In the genomic region with DNA sequence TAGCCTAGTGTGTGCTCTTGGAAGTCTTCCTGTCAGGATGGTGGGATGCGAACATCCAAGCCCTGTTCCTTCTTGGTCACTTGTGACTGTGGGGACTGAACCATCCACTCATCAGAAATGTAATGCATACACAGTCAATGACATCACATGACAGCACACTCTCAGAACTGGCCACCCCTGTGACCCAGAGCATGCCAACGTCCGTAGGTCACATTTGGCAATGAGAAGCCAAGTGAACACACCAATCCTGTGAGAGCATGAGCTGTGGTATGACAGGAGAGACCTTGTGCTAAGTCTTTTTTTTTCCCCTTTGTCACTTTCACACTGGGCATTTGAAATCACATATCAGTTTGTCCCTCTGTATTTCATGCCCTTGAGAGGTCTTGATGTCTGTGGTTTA, we compare ENCODE assay signal across 31 mouse cellular contexts. TPM values are rescaled to one million over a fixed set of nuclear protein-coding genes. Genes with fewer than 3 reads are reported as not detected.
DNase-seq lines count a peak whose midpoint lies in the region; ATAC-seq and TF ChIP-seq lines count a peak whose summit lies in the region.
"Had no signal": no experiment of that assay in that cellular context is flagged by ENCODE, and none has a peak within 500 bp of the region (broad histone marks: within the 10 kb centered on the region; RNA-seq: fewer than 3 reads in every experiment).

No protein-coding gene starts in this region.

- no peak overlapping the region for H3K4me2 ChIP-seq in heart, embryonic 12.5 days
- no peak overlapping the region for H3K4me2 ChIP-seq in lung, embryonic 14.5 days
- H3K4me2 ChIP-seq in midbrain, embryonic 11.5 days, result no peak overlapping the region
- H3K4me2 ChIP-seq in midbrain, embryonic 14.5 days (ENCODE audit: low read length), result no peak overlapping the region
- H3K4me2 ChIP-seq: heart, embryonic 15.5 days; intestine, embryonic 15.5 days; limb, embryonic 15.5 days had no signal

- no peaks in the 10 kb centered on the region for H3K36me3 ChIP-seq in heart, embryonic 12.5 days
- H3K36me3 ChIP-seq in lung, embryonic 14.5 days (ENCODE audit: insufficient read depth), result no peaks in the 10 kb centered on the region
- no peaks in the 10 kb centered on the region for H3K36me3 ChIP-seq in midbrain, embryonic 11.5 days (ENCODE audit: control insufficient read depth, insufficient read depth, low read length)
- no peaks in the 10 kb centered on the region for H3K36me3 ChIP-seq in midbrain, embryonic 14.5 days (ENCODE audit: control insufficient read depth, insufficient read depth, low read length)
- H3K36me3 ChIP-seq: heart, embryonic 15.5 days; intestine, embryonic 15.5 days; limb, embryonic 10.5 days; limb, embryonic 15.5 days had no signal

- no peak for TF ChIP-seq POLR2A in lung, adult 2 months (IDR thresholded peaks at IDR 0.05; ENCODE audit: borderline replicate concordance, extremely low read depth, low read depth, low read length)

- 72% methylated on average over 3 of the region's 3 CpGs for WGBS in heart, embryonic 12.5 days
- whole genome bisulfite sequencing in lung, embryonic 14.5 days, result 66% methylated on average over 3 of the region's 3 CpGs
- 58% methylated on average over 3 of the region's 3 CpGs for WGBS in lung, adult 2 months
- 88% methylated on average over 3 of the region's 3 CpGs for WGBS in midbrain, embryonic 11.5 days
- whole genome bisulfite sequencing in midbrain, embryonic 14.5 days, result 92% methylated on average over 3 of the region's 3 CpGs

- TF ChIP-seq CTCF in lung, embryonic 14.5 days (IDR thresholded peaks at IDR 0.05; ENCODE audit: low read depth), result no peak
- TF ChIP-seq CTCF in lung, adult 2 months (IDR thresholded peaks at IDR 0.05; ENCODE audit: insufficient read depth, low read length), result no peak

- no peak for ATAC-seq in heart, embryonic 12.5 days (ENCODE audit: insufficient number of reproducible peaks, low FRiP score)
- no peak for ATAC-seq in lung, embryonic 14.5 days (ENCODE audit: insufficient read depth)
- no peak for ATAC-seq in midbrain, embryonic 11.5 days (ENCODE audit: low FRiP score)
- ATAC-seq in midbrain, embryonic 14.5 days (ENCODE audit: low FRiP score, low TSS enrichment), result no peak
- ATAC-seq: forebrain, embryonic 16.5 days; hindbrain, postnatal 0 days; intestine, embryonic 15.5 days; midbrain, embryonic 16.5 days; Patski had no signal

- 0 out of 2 replicates have a peak, but pooled peaks cover 4% of the 10 kb centered on the region for H3K27me3 ChIP-seq in heart, embryonic 12.5 days (replicated peaks)
- no peaks in the 10 kb centered on the region for H3K27me3 ChIP-seq in lung, embryonic 14.5 days (ENCODE audit: insufficient read depth, low read length)
- no peaks in the 10 kb centered on the region for H3K27me3 ChIP-seq in midbrain, embryonic 11.5 days (ENCODE audit: control insufficient read depth, insufficient read depth, low read length)
- H3K27me3 ChIP-seq in midbrain, embryonic 14.5 days (ENCODE audit: control insufficient read depth, insufficient read depth, low read length), result no peaks in the 10 kb centered on the region
- H3K27me3 ChIP-seq: heart, embryonic 15.5 days had no signal

- H3K4me3 ChIP-seq in heart, embryonic 12.5 days, result no peak overlapping the region
- no peak overlapping the region for H3K4me3 ChIP-seq in lung, embryonic 14.5 days (ENCODE audit: low read depth, low read length)
- H3K4me3 ChIP-seq in lung, adult 2 months (replicated peaks; ENCODE audit: extremely low read depth, low read depth, low read length), result no peak overlapping the region
- no peak overlapping the region for H3K4me3 ChIP-seq in midbrain, embryonic 11.5 days (ENCODE audit: low read depth, low read length)
- H3K4me3 ChIP-seq in midbrain, embryonic 14.5 days (replicated peaks; ENCODE audit: low read depth, low read length), result no peak overlapping the region
- H3K4me3 ChIP-seq: erythroblast, embryonic 14.5 days; gastrocnemius, adult 2 months; heart, embryonic 15.5 days; intestine, embryonic 15.5 days; limb, embryonic 10.5 days; limb, embryonic 15.5 days had no signal

- H3K4me1 ChIP-seq in heart, embryonic 12.5 days (replicated peaks), result 0 out of 2 replicates have a peak, but pooled peaks cover 4% of the 10 kb centered on the region
- peaks cover 33% of the 10 kb centered on the region for H3K4me1 ChIP-seq in lung, embryonic 14.5 days (ENCODE audit: insufficient read depth)
- H3K4me1 ChIP-seq in lung, adult 2 months (ENCODE audit: control insufficient read depth, insufficient read depth, low read length), result peaks cover 7% of the 10 kb centered on the region; the same call in 1 of the 2 replicates
- H3K4me1 ChIP-seq in midbrain, embryonic 11.5 days (ENCODE audit: control insufficient read depth, insufficient read depth, low read length), result 0 out of 2 replicates have a peak, but pooled peaks cover 3% of the 10 kb centered on the region
- no peaks in the 10 kb centered on the region for H3K4me1 ChIP-seq in midbrain, embryonic 14.5 days (ENCODE audit: control insufficient read depth, insufficient read depth, low read length)
- H3K4me1 ChIP-seq: limb, embryonic 10.5 days; limb, embryonic 15.5 days had no signal

- no peak overlapping the region for H3K27ac ChIP-seq in heart, embryonic 12.5 days (ENCODE audit: poor library complexity, severe bottlenecking)
- H3K27ac ChIP-seq in lung, embryonic 14.5 days (ENCODE audit: low read depth), result peak overlapping the region; percentile 80
- no peak overlapping the region for H3K27ac ChIP-seq in midbrain, embryonic 11.5 days (ENCODE audit: low read depth, low read length)
- H3K27ac ChIP-seq in midbrain, embryonic 14.5 days (replicated peaks; ENCODE audit: low read depth, low read length), result no peak overlapping the region
- H3K27ac ChIP-seq: heart, embryonic 15.5 days; hindbrain, postnatal 0 days; intestine, embryonic 15.5 days; limb, embryonic 10.5 days; limb, embryonic 15.5 days had no signal

- H3K9ac ChIP-seq in heart, embryonic 12.5 days, result no peak overlapping the region
- H3K9ac ChIP-seq in lung, embryonic 14.5 days, result no peak overlapping the region
- no peak overlapping the region for H3K9ac ChIP-seq in midbrain, embryonic 11.5 days (ENCODE audit: low read length)
- no peak overlapping the region for H3K9ac ChIP-seq in midbrain, embryonic 14.5 days (replicated peaks; ENCODE audit: low read length)
- H3K9ac ChIP-seq: heart, embryonic 15.5 days; intestine, embryonic 15.5 days; limb, embryonic 15.5 days had no signal

- peak; percentile 90 for DNase-seq in heart, adult 11 months
- DNase-seq in lung, embryonic 14.5 days, result no peak
- no peak for DNase-seq in lung, adult 2 months
- DNase-seq in midbrain, embryonic 11.5 days (ENCODE audit: low spot score, missing footprints), result peak; percentile 41
- no peak for DNase-seq in midbrain, embryonic 14.5 days
- DNase-seq in thymus, adult 18-20 months, result no peak
- DNase-seq in spleen, postnatal 10 days (ENCODE audit: low spot score in 2 of 2), result no peak
- DNase-seq: cerebellum, adult 2 months; cerebellum, postnatal 14 days; gastrocnemius, adult 2 months; gastrocnemius, postnatal 36 days; kidney, adult 8-10 months; kidney, postnatal 10 days; layer of hippocampus, postnatal 36 days; right cerebral cortex, postnatal 25 days; thymus, postnatal 25 days had no signal

- H3K9me3 ChIP-seq in heart, embryonic 12.5 days (replicated peaks), result no peaks in the 10 kb centered on the region
- H3K9me3 ChIP-seq in lung, embryonic 14.5 days (ENCODE audit: low read depth, low read length), result no peaks in the 10 kb centered on the region
- H3K9me3 ChIP-seq in midbrain, embryonic 11.5 days (ENCODE audit: control insufficient read depth, low read length), result no peaks in the 10 kb centered on the region
- H3K9me3 ChIP-seq in midbrain, embryonic 14.5 days (ENCODE audit: control insufficient read depth, low read length), result no peaks in the 10 kb centered on the region
- H3K9me3 ChIP-seq: heart, embryonic 15.5 days; intestine, embryonic 15.5 days; limb, embryonic 10.5 days; limb, embryonic 15.5 days had no signal

RNA-seq across cellular contexts. Expression of a gene that starts 15.0 kb away (rescaled TPM):
- not detected in 2 replicates for polyA plus RNA-seq in heart, embryonic 12.5 days (2016; fragmentation: Nextera tagmentation; extraction: Ambion mirVana)
- not detected in 2 replicates for polyA plus RNA-seq in lung, embryonic 14.5 days (2014; fragmentation: Nextera tagmentation; extraction: Ambion mirVana)
- 0.09 and 0.32 TPM in 2 replicates for polyA plus RNA-seq in lung, adult 2 months (2012; rRNA removed)
- polyA plus RNA-seq in midbrain, embryonic 11.5 days (2014; fragmentation: Nextera tagmentation; extraction: Ambion mirVana), result 0.05 TPM in 1 of 2 replicates, not detected in the other
- polyA plus RNA-seq in midbrain, embryonic 14.5 days (2014; fragmentation: Nextera tagmentation; extraction: Ambion mirVana), result 0.65 and 0.68 TPM in 2 replicates
- polyA plus RNA-seq: cortical plate, adult 2 months; erythroblast, embryonic 14.5 days; forebrain, embryonic 11.5 days; forebrain, embryonic 16.5 days; heart, embryonic 15.5 days; hindbrain, embryonic 11.5 days; large intestine, adult 2 months; limb, embryonic 10.5 days; limb, embryonic 15.5 days; neural tube, embryonic 11.5 days; Patski had no signal

RNA-seq across cellular contexts. Expression of a gene that starts 45.5 kb away (rescaled TPM):
- polyA plus RNA-seq in heart, embryonic 12.5 days (2016; fragmentation: Nextera tagmentation; extraction: Ambion mirVana), result 0.04 TPM in 1 of 2 replicates, not detected in the other
- not detected in 2 replicates for polyA plus RNA-seq in lung, embryonic 14.5 days (2014; fragmentation: Nextera tagmentation; extraction: Ambion mirVana)
- polyA plus RNA-seq in lung, adult 2 months (2012; rRNA removed), result 0.32 TPM in 2 replicates
- polyA plus RNA-seq in midbrain, embryonic 11.5 days (2014; fragmentation: Nextera tagmentation; extraction: Ambion mirVana), result not detected in 2 replicates
- polyA plus RNA-seq in midbrain, embryonic 14.5 days (2014; fragmentation: Nextera tagmentation; extraction: Ambion mirVana), result 0.07 and 0.18 TPM in 2 replicates
- polyA plus RNA-seq: erythroblast, embryonic 14.5 days; forebrain, embryonic 11.5 days; forebrain, embryonic 16.5 days; heart, embryonic 15.5 days; hindbrain, embryonic 11.5 days; intestine, embryonic 15.5 days; limb, embryonic 10.5 days; neural tube, embryonic 11.5 days had no signal

RNA-seq across cellular contexts. Expression of a gene that starts 56.2 kb away (rescaled TPM):
- 40.7 and 44.0 TPM in 2 replicates for polyA plus RNA-seq in heart, embryonic 12.5 days (2016; fragmentation: Nextera tagmentation; extraction: Ambion mirVana)
- 60.1 and 69.3 TPM in 2 replicates for polyA plus RNA-seq in lung, embryonic 14.5 days (2014; fragmentation: Nextera tagmentation; extraction: Ambion mirVana)
- polyA plus RNA-seq in lung, adult 2 months (2012; rRNA removed), result 34.4 and 53.2 TPM in 2 replicates
- 17.3 and 18.1 TPM in 2 replicates for polyA plus RNA-seq in midbrain, embryonic 11.5 days (2014; fragmentation: Nextera tagmentation; extraction: Ambion mirVana)
- 7.3 and 12.6 TPM in 2 replicates for polyA plus RNA-seq in midbrain, embryonic 14.5 days (2014; fragmentation: Nextera tagmentation; extraction: Ambion mirVana)

Comparison
In these comparisons a context has a peak if more than half of its experiments do, and no peak if none do; other contexts are left out.
1. DNase-seq: peak in heart, adult 11 months (single experiment) and midbrain, embryonic 11.5 days (single experiment); none in lung, embryonic 14.5 days (single experiment), lung, adult 2 months (single experiment), midbrain, embryonic 14.5 days (single experiment), thymus, adult 18-20 months (0 of 2) and spleen, postnatal 10 days (0 of 2).